Mouse (Mus musculus): ENCODE data around the gene Fam234b.

DNA sequence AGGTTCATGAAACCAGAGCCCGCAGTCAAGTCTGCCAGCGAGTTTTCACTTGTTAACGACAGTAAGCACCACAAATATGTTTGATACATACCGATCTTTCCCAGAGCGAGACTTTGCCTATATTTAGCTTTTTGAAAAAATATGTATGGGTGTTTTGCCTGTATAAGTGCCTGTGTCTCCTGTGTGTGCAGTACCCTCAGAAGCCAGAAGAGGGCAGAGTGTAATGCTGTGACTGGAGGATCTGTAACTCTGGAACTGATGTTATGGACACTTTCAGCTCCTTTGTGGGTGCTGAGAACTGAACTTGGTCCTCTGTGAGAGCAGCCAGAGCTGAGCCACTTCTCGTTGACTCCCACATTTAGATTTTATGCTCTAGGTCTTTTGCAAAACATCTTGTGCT lies 66.4 kb downstream of the Fam234b start:
- TF ChIP-seq POLR2A (IDR thresholded peaks at IDR 0.05; ENCODE audit: insufficient read length, low read depth), result no peak
- no peak for TF ChIP-seq MYOD1 (IDR thresholded peaks at IDR 0.05; ENCODE audit: control insufficient read depth in 1 of 3, insufficient read length in 2 of 3, low read depth in 2 of 3)
- no peak for TF ChIP-seq MYOG (IDR thresholded peaks at IDR 0.05; ENCODE audit: control insufficient read depth in 1 of 3, insufficient read depth in 1 of 3, insufficient read length in 2 of 3, low read depth in 2 of 3)

Data from myocyte (in vitro differentiated cells).